Mouse (Mus musculus) heart, embryonic 16.5 days (tissue): Measurements from ENCODE around the gene Srsf4. TPM values are rescaled to one million over a fixed set of nuclear protein-coding genes. Genes with fewer than 3 reads are reported as not detected.
A peak's percentile ranks its signal among the peaks of the same experiment; 100 is the strongest.

ENCODE experiments used
- ATAC-seq: fragments of 200-750 bp; cut with Nextera tagmentation; replicated peaks from 2 replicates; pipeline ENCODE4 v1.8.0; 2017; ENCODE audit warnings: moderate number of reproducible peaks; ENCODE audit not compliant: insufficient read depth, low FRiP score; ENCODE audit errors: extremely low read depth
- H3K27ac ChIP-seq: fragments of 300-500 bp; sonication (generic); 2 replicates; pipeline ENCODE4 v1.5.1; 2014; ENCODE audit warnings: mild to moderate bottlenecking, low read length, control low read depth, moderate library complexity
- H3K27me3 ChIP-seq: fragments of 300-500 bp; sonication (generic); 2 replicates; pipeline ENCODE4 v1.6.1; 2014; ENCODE audit warnings: low read length, mixed read lengths; ENCODE audit not compliant: control insufficient read depth, insufficient read depth
- H3K36me3 ChIP-seq: fragments of 300-500 bp; sonication (generic); 2 replicates; pipeline ENCODE4 v1.6.1; 2014; ENCODE audit not compliant: control insufficient read depth, insufficient read depth
- H3K4me1 ChIP-seq: fragments of 300-500 bp; sonication (generic); 2 replicates; pipeline ENCODE4 v1.6.1; 2014; ENCODE audit warnings: low read length, mixed read lengths; ENCODE audit not compliant: control insufficient read depth, insufficient read depth
- H3K4me2 ChIP-seq: fragments of 300-500 bp; sonication (generic); 2 replicates; pipeline ENCODE4 v1.6.1; 2014; ENCODE audit warnings: low read depth, mild to moderate bottlenecking, control low read depth, low read length
- H3K4me3 ChIP-seq: fragments of 300-500 bp; sonication (generic); 2 replicates; pipeline ENCODE4 v1.5.1; 2014; ENCODE audit warnings: mild to moderate bottlenecking, control low read depth, low read length
- H3K9ac ChIP-seq: fragments of 300-500 bp; sonication (generic); 2 replicates; pipeline ENCODE4 v1.6.1; 2014; ENCODE audit warnings: low read length, control low read depth
- H3K9me3 ChIP-seq: fragments of 300-500 bp; sonication (generic); replicated peaks from 2 replicates; pipeline ENCODE4 v1.6.1; 2016; ENCODE audit warnings: low read length; ENCODE audit not compliant: control insufficient read depth
- WGBS: fragments of 180-500 bp; shearing (Covaris S2); extraction: QIAGEN DNeasy Blood & Tissue Kit; methylation state at CpG from one replicate; pipeline ENCODE4 v1.1.7; 2014; 5-methylcytosine and 5-hydroxymethylcytosine counted together
- polyA plus RNA-seq: library from polyadenylated mRNA; unstranded; fragments of >200 nt; fragmentation: Nextera tagmentation; extraction: Ambion mirVana; gene quantifications from 2 replicates; pipeline ENCODE4 v1.2.1, GENCODE M21; 2015

The Srsf4 gene
- polyA plus RNA-seq, 1 experiment from 2014 or later = 76.8 TPM

- peaks cover 14% of the 10 kb centered on the region for H3K27me3 ChIP-seq
- H3K36me3 ChIP-seq = no peaks in the 10 kb centered on the region
- H3K4me3 ChIP-seq = no peak overlapping the region
- 10% methylated on average over 15 of the region's 15 CpGs for WGBS
- peaks cover 38% of the 10 kb centered on the region for H3K4me1 ChIP-seq
- H3K4me2 ChIP-seq = no peak overlapping the region
- no peak for ATAC-seq
- no peak overlapping the region for H3K9ac ChIP-seq
- H3K9me3 ChIP-seq = no peaks in the 10 kb centered on the region
- no peak overlapping the region for H3K27ac ChIP-seq
These were observed 43.0 kb downstream of the Srsf4 start for GRCm38 (mm10) chr4:131916425-131916824.

GRCm38 (mm10) chr4:131917010-131917555, 43.7 kb downstream of the Srsf4 start:
- Histone ChIP-seq H3K9ac (no peak overlapping the region), H3K9me3 (no peaks in the 10 kb centered on the region), H3K4me1 (peaks cover 40% of the 10 kb centered on the region), H3K4me3 (no peak overlapping the region), H3K4me2 (no peak overlapping the region), H3K27me3 (peaks cover 14% of the 10 kb centered on the region), H3K36me3 (no peaks in the 10 kb centered on the region), H3K27ac (no peak overlapping the region)
- ATAC-seq = no peak
- WGBS = 76% methylated on average over 10 of the region's 10 CpGs

GRCm38 (mm10) chr4:131918026-131918533, 44.7 kb downstream of the Srsf4 start:
- Histone ChIP-seq H3K4me3 (no peak overlapping the region), H3K4me1 (peaks cover 44% of the 10 kb centered on the region), H3K9me3 (no peaks in the 10 kb centered on the region), H3K9ac (no peak overlapping the region), H3K4me2 (peak overlapping the region; percentile 27; the same call in 1 of the 2 replicates), H3K36me3 (no peaks in the 10 kb centered on the region), H3K27me3 (peaks cover 20% of the 10 kb centered on the region), H3K27ac (0 out of 2 replicates have a peak overlapping the region, but pooled peaks have one; percentile 5)
- ATAC-seq = no peak
- 68% methylated on average over 7 of the region's 7 CpGs for WGBS

- Histone ChIP-seq H3K9ac (peak overlapping the region; percentile 78), H3K4me3 (no peak overlapping the region), H3K36me3 (no peaks in the 10 kb centered on the region), H3K9me3 (no peaks in the 10 kb centered on the region), H3K4me1 (peaks cover 47% of the 10 kb centered on the region), H3K27ac (peak overlapping the region; percentile 41), H3K27me3 (peaks cover 19% of the 10 kb centered on the region), H3K4me2 (peak overlapping the region; percentile 27)
- ATAC-seq = peak; percentile 47
- 18% methylated on average over 15 of the region's 15 CpGs for whole genome bisulfite sequencing
These were observed 45.5 kb downstream of the Srsf4 start for GRCm38 (mm10) chr4:131918711-131919500.

GRCm38 (mm10) chr4:131919506-131920140, 46.2 kb downstream of the Srsf4 start:
- peaks cover 53% of the 10 kb centered on the region for H3K4me1 ChIP-seq
- peak overlapping the region; percentile 92 for H3K4me2 ChIP-seq
- peak overlapping the region; percentile 72 for H3K4me3 ChIP-seq
- 18% methylated on average over 15 of the region's 15 CpGs for WGBS
- H3K9ac ChIP-seq = peak overlapping the region; percentile 78
- H3K36me3 ChIP-seq = no peaks in the 10 kb centered on the region
- H3K9me3 ChIP-seq = no peaks in the 10 kb centered on the region
- H3K27ac ChIP-seq = peak overlapping the region; percentile 41; the same call in 1 of the 2 replicates
- H3K27me3 ChIP-seq = peaks cover 14% of the 10 kb centered on the region; the same call in 1 of the 2 replicates
- ATAC-seq = no peak

GRCm38 (mm10) chr4:131920141-131920594, 46.8 kb downstream of the Srsf4 start:
- Histone ChIP-seq H3K4me1 (peaks cover 55% of the 10 kb centered on the region), H3K4me3 (peak overlapping the region; percentile 72), H3K27ac (peak overlapping the region; percentile 37), H3K9me3 (no peaks in the 10 kb centered on the region), H3K9ac (peak overlapping the region; percentile 78), H3K27me3 (peaks cover 14% of the 10 kb centered on the region; the same call in 1 of the 2 replicates), H3K36me3 (no peaks in the 10 kb centered on the region; the same call in 1 of the 2 replicates), H3K4me2 (peak overlapping the region; percentile 92)
- 2% methylated on average over 42 of the region's 51 CpGs for WGBS
- 0 out of 2 replicates have a peak, but pooled peaks have one; percentile 21 for ATAC-seq

GRCm38 (mm10) chr4:131920595-131921351, 47.4 kb downstream of the Srsf4 start:
- no peak for ATAC-seq
- under 1% methylated on average over 58 of the region's 76 CpGs for WGBS
- peak overlapping the region; percentile 72 for H3K4me3 ChIP-seq
- peak overlapping the region; percentile 92 for H3K4me2 ChIP-seq
- H3K27me3 ChIP-seq = peaks cover 13% of the 10 kb centered on the region; the same call in 1 of the 2 replicates
- no peaks in the 10 kb centered on the region for H3K9me3 ChIP-seq
- peak overlapping the region; percentile 37 for H3K27ac ChIP-seq
- peak overlapping the region; percentile 78 for H3K9ac ChIP-seq
- no peaks in the 10 kb centered on the region; the same call in 1 of the 2 replicates for H3K36me3 ChIP-seq
- H3K4me1 ChIP-seq = peaks cover 55% of the 10 kb centered on the region
